Mouse (Mus musculus) G1E (cell line): ENCODE data around the gene Dxo. TPM values are rescaled to one million over a fixed set of nuclear protein-coding genes. Genes with fewer than 3 reads are reported as not detected.

Source experiments
- ATAC-seq: 2 replicates; pipeline ENCODE4 v1.8.0; 2016; ENCODE audit warnings: mild to moderate bottlenecking; ENCODE audit not compliant: insufficient number of reproducible peaks, poor library complexity, low FRiP score, severe bottlenecking; ENCODE audit errors: extremely low read depth
- DNase-seq: peaks from one replicate; pipeline ENCODE4 v3.0.0; 2012; ENCODE audit warnings: low spot score
- H3K27me3 ChIP-seq: 2 replicates; pipeline ENCODE4 v1.6.1; 2012; ENCODE audit warnings: mild to moderate bottlenecking, low read length, inconsistent platforms; ENCODE audit not compliant: insufficient read depth
- H3K36me3 ChIP-seq: replicated peaks from 2 replicates; pipeline ENCODE3; 2012; ENCODE audit warnings: mild to moderate bottlenecking, inconsistent platforms
- H3K4me1 ChIP-seq: 2 replicates; pipeline ENCODE4 v1.6.1; 2012; ENCODE audit warnings: low read depth, low read length, inconsistent platforms, mixed read lengths; ENCODE audit not compliant: insufficient read depth
- H3K4me3 ChIP-seq: 2 replicates; pipeline ENCODE4 v1.5.1; 2012; ENCODE audit warnings: low read depth, mild to moderate bottlenecking, inconsistent platforms, low read length, moderate library complexity, mixed read lengths
- H3K9me3 ChIP-seq: replicated peaks from 2 replicates; pipeline ENCODE4 v1.6.1; 2012; ENCODE audit warnings: inconsistent platforms
- CTCF ChIP-seq: IDR thresholded peaks from 2 replicates; pipeline ENCODE4 v1.5.1; 2012; ENCODE audit warnings: low read depth, low read length, inconsistent platforms, mixed read lengths
- GATA1 ChIP-seq: IDR thresholded peaks from 2 replicates; pipeline ENCODE4 v1.6.1; 2012; ENCODE audit warnings: borderline replicate concordance, low read length, inconsistent platforms, mixed read lengths
- GATA2 ChIP-seq: IDR thresholded peaks from 2 replicates; pipeline ENCODE4 v1.6.1; 2012; ENCODE audit warnings: low read depth, low read length, inconsistent platforms, borderline replicate concordance
- POLR2AphosphoS5 ChIP-seq: IDR thresholded peaks from 2 replicates; pipeline ENCODE4 v1.6.1; 2012; ENCODE audit warnings: low read depth, low read length, inconsistent platforms; ENCODE audit not compliant: insufficient replicate concordance
- TAL1 ChIP-seq: conservative IDR thresholded peaks from 2 replicates; pipeline ENCODE4 v1.6.1; 2012; ENCODE audit warnings: low read depth, low read length, inconsistent platforms, mixed read lengths
- polyA plus RNA-seq: library from polyadenylated mRNA; stranded (reverse); fragments of >175 nt; gene quantifications from 2 replicates; pipeline ENCODE4 v1.2.3, GENCODE M21; 2012
- total RNA-seq, 2 experiments: library from RNA; stranded (forward) in 1 of 2; stranded (reverse) in 1 of 2; fragments of 200-1000 nt in 1 of 2; fragments of >200 nt in 1 of 2; fragmentation: Nextera tagmentation in 1 of 2; gene quantifications; 2 replicates each; pipeline ENCODE4 v1.2.3; 2014 to 2017

The Dxo gene
- total and polyA plus RNA-seq, 3 experiments, result 18.2 to 70.5 (median 25.4) TPM

DNA sequence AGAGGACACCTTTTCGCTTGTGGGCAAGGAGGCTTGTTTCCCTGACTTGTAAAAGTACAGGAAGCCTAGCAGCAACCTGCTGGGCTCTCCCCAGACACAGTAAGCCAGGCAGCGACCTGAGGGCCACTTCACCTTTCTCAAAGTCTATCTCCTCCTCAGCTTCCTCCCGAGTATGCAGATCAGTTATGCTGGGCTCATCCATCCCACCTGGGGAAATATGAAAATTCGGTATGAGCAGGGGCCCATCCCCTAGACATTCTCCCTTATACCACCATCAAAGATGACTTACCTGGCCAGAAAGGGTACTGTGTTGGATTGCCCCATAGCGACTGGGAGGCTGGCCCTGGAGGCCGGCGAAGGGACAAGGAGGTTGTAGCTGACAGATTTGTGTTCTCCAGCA lies 10.8 kb downstream of the Dxo start:
- TF ChIP-seq GATA2 (no peak), TAL1 (no peak), CTCF (no peak), POLR2AphosphoS5 (no peak), GATA1 (no peak)
- ATAC-seq (no peak), DNase-seq (no peak)
- Histone ChIP-seq H3K36me3 (peaks cover 80% of the 10 kb centered on the region), H3K4me3 (no peak overlapping the region), H3K9me3 (no peaks in the 10 kb centered on the region), H3K4me1 (peaks cover 47% of the 10 kb centered on the region), H3K27me3 (no peaks in the 10 kb centered on the region)

DNA sequence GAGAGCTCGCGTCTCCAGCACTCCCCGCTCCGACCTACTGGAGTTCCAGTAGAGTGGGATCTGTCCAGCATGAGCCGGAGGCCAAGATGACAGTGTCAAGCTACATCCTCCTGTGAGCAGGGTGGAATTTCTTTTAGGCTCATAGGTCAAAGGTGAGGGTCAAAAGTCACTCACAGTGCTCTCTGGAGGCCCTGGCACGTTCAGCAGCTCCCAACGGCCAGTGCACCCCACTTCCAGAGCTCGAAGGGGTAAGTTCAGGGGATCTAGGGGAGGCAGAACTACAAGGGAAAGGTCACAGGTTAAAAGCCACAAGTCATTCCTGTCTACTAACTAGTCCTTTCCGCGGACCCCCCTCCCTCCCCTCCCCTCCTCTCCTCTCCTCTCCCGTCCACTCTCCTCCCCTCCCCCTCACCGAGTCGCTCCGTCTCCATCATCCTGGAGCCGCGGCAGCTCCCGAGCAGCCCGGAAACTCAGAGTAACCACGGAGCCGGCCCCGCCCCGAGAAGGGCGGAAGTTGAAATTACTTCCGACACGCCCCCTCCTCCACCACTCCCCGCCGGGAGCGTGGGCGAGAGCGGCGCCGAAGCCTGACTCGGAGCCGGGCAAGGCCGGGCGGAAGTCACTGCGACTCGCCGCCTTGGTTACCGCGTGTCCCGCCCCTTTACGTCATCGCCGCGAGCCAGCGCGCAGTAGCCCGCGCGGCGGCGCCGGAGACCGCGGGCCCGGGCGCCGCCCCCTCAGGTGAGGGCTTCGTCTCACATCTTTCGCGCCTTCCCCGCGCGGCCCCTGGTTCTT lies 13.1 kb downstream of the Dxo start, which contains the start of the genes Skiv2l and Nelfe:
TSS of gene Skiv2l (minus strand) at position 489 of the 795 bp plus-strand sequence.
TSS of gene Nelfe (plus strand) at position 670 of the 795 bp plus-strand sequence.
- TF ChIP-seq CTCF (no peak), GATA1 (no peak), TAL1 (no peak), POLR2AphosphoS5 (no peak), GATA2 (no peak)
- Histone ChIP-seq H3K36me3 (peaks cover 80% of the 10 kb centered on the region), H3K9me3 (no peaks in the 10 kb centered on the region), H3K27me3 (no peaks in the 10 kb centered on the region), H3K4me1 (peaks cover 53% of the 10 kb centered on the region), H3K4me3 (peak within 1 kb of the TSS; percentile 82)
- DNase-seq, result peak; percentile 92
- peak; percentile 90 for ATAC-seq

- peaks cover 80% of the 10 kb centered on the region for H3K36me3 ChIP-seq
- TF ChIP-seq GATA2, result no peak
- no peak for TF ChIP-seq GATA1
- TF ChIP-seq POLR2AphosphoS5, result no peak
- no peak for TF ChIP-seq TAL1
- TF ChIP-seq CTCF, result no peak
- DNase-seq, result no peak
These were observed 13.8 kb downstream of the Dxo start for GRCm38 (mm10) chr17:34850517-34851125.

DNA sequence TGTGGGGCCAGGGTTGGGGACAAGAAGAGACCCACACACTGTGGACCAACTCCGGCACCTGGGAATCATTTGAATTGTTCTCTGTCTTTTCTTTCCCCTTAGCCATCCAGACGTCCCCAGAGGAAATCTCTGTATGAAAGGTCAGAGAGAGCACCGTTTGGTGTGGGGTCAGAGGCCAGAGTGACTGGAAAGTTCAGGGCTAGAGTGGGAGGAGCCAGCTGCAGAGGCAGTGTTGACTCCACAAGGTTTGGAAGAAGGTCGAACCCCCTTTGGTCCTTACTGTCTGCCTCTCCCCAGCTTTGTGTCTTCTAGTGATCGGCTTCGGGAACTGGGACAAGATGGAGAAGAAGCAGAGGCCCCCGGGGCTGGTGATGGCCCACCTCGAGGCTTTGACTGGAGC lies 16.7 kb downstream of the Dxo start:
- TF ChIP-seq GATA1 (no peak), TAL1 (no peak), GATA2 (no peak), CTCF (no peak), POLR2AphosphoS5 (no peak)
- peaks cover 79% of the 10 kb centered on the region for H3K36me3 ChIP-seq
- H3K27me3 ChIP-seq, result no peaks in the 10 kb centered on the region
- ATAC-seq (no peak), DNase-seq (no peak)
- H3K4me1 ChIP-seq, result peaks cover 42% of the 10 kb centered on the region
- no peaks in the 10 kb centered on the region for H3K9me3 ChIP-seq
- no peak overlapping the region for H3K4me3 ChIP-seq

More at GRCm38 (mm10) chr17:34850517-34851125, 13.8 kb downstream of the Dxo start:
- no peaks in the 10 kb centered on the region for H3K27me3 ChIP-seq
- H3K4me3 ChIP-seq, result peak overlapping the region; percentile 82
- ATAC-seq, result no peak
- H3K9me3 ChIP-seq, result no peaks in the 10 kb centered on the region
- H3K4me1 ChIP-seq, result peaks cover 53% of the 10 kb centered on the region

GRCm38 (mm10) chr17:34854761-34855160 lies 17.9 kb downstream of the Dxo start:
- no peak for ATAC-seq
- Histone ChIP-seq H3K27me3 (no peaks in the 10 kb centered on the region), H3K9me3 (no peaks in the 10 kb centered on the region), H3K4me1 (peaks cover 41% of the 10 kb centered on the region), H3K4me3 (no peak overlapping the region), H3K36me3 (peaks cover 73% of the 10 kb centered on the region)
- DNase-seq, result no peak
- TF ChIP-seq POLR2AphosphoS5, result no peak
- no peak for TF ChIP-seq GATA2
- TF ChIP-seq GATA1, result no peak
- TF ChIP-seq TAL1, result no peak
- TF ChIP-seq CTCF, result no peak

- no peak for ATAC-seq
- DNase-seq, result no peak
- H3K4me3 ChIP-seq, result no peak overlapping the region
- H3K4me1 ChIP-seq, result peaks cover 39% of the 10 kb centered on the region
- H3K9me3 ChIP-seq, result no peaks in the 10 kb centered on the region
- peaks cover 7% of the 10 kb centered on the region for H3K27me3 ChIP-seq
- TF ChIP-seq POLR2AphosphoS5 (no peak), CTCF (peak; percentile 60; the same call in 1 of the 2 replicates)
- H3K36me3 ChIP-seq, result peaks cover 73% of the 10 kb centered on the region
These were observed 19.0 kb downstream of the Dxo start for GRCm38 (mm10) chr17:34855825-34856224.
